Mouse (Mus musculus) stomach, postnatal 0 days (tissue): ENCODE measurements around the gene Mef2d. TPM values are rescaled to one million over a fixed set of nuclear protein-coding genes. Genes with fewer than 3 reads are reported as not detected.

ENCODE experiments used
- ATAC-seq: fragments of 200-750 bp; cut with Nextera tagmentation; 2 replicates; pipeline ENCODE4 v1.8.0; 2017; ENCODE audit not compliant: low FRiP score, low TSS enrichment
- DNase-seq: peaks from one replicate; pipeline ENCODE4 v3.0.0-alpha.2; 2016; ENCODE audit warnings: low spot score
- H3K27ac ChIP-seq: fragments of 300-500 bp; sonication (generic); replicated peaks from 2 replicates; pipeline ENCODE4 v1.5.1; 2014; ENCODE audit warnings: mild to moderate bottlenecking, control low read depth
- H3K27me3 ChIP-seq: fragments of 300-500 bp; sonication (generic); 2 replicates; pipeline ENCODE4 v1.6.1; 2014; ENCODE audit warnings: low read length; ENCODE audit not compliant: control insufficient read depth, insufficient read depth
- H3K36me3 ChIP-seq: fragments of 300-500 bp; sonication (generic); 2 replicates; pipeline ENCODE4 v1.6.1; 2014; ENCODE audit warnings: low read length, mixed read lengths; ENCODE audit not compliant: control insufficient read depth, insufficient read depth
- H3K4me1 ChIP-seq: fragments of 300-500 bp; sonication (generic); replicated peaks from 2 replicates; pipeline ENCODE4 v1.6.1; 2014; ENCODE audit warnings: antibody characterized with exemption; ENCODE audit not compliant: control insufficient read depth, insufficient read depth
- H3K4me2 ChIP-seq: fragments of 300-500 bp; sonication (generic); replicated peaks from 2 replicates; pipeline ENCODE4 v1.6.1; 2014; ENCODE audit warnings: low read depth, mild to moderate bottlenecking, control low read depth, moderate library complexity
- H3K4me3 ChIP-seq: fragments of 300-500 bp; sonication (generic); 2 replicates; pipeline ENCODE4 v1.5.1; 2014; ENCODE audit warnings: low read depth, low read length, control low read depth
- H3K9ac ChIP-seq: fragments of 300-500 bp; sonication (generic); 2 replicates; pipeline ENCODE4 v1.6.1; 2014; ENCODE audit warnings: mild to moderate bottlenecking, low read length, control low read depth, mixed read lengths
- H3K9me3 ChIP-seq: fragments of 300-500 bp; sonication (generic); 2 replicates; pipeline ENCODE4 v1.6.1; 2016; ENCODE audit warnings: low read length; ENCODE audit not compliant: control insufficient read depth
- CTCF ChIP-seq: IDR thresholded peaks from 2 replicates; pipeline ENCODE4 v1.5.1; 2016; ENCODE audit warnings: antibody characterized with exemption, low read depth, mild to moderate bottlenecking, moderate library complexity
- EP300 ChIP-seq: optimal IDR thresholded peaks from 2 replicates; pipeline ENCODE3; 2016; ENCODE audit warnings: antibody characterized with exemption
- WGBS: fragments of 180-500 bp; shearing (Covaris S2); extraction: QIAGEN DNeasy Blood & Tissue Kit; methylation state at CpG from one replicate; pipeline ENCODE4 v1.1.7; 2014; 5-methylcytosine and 5-hydroxymethylcytosine counted together
- polyA plus RNA-seq: library from polyadenylated mRNA; unstranded; fragments of >200 nt; fragmentation: Nextera tagmentation; extraction: Ambion mirVana; gene quantifications from 2 replicates; pipeline ENCODE4 v1.2.1, GENCODE M21; 2015

The Mef2d gene
- polyA plus RNA-seq, 1 experiment from 2014 or later: 10.6 TPM

DNA sequence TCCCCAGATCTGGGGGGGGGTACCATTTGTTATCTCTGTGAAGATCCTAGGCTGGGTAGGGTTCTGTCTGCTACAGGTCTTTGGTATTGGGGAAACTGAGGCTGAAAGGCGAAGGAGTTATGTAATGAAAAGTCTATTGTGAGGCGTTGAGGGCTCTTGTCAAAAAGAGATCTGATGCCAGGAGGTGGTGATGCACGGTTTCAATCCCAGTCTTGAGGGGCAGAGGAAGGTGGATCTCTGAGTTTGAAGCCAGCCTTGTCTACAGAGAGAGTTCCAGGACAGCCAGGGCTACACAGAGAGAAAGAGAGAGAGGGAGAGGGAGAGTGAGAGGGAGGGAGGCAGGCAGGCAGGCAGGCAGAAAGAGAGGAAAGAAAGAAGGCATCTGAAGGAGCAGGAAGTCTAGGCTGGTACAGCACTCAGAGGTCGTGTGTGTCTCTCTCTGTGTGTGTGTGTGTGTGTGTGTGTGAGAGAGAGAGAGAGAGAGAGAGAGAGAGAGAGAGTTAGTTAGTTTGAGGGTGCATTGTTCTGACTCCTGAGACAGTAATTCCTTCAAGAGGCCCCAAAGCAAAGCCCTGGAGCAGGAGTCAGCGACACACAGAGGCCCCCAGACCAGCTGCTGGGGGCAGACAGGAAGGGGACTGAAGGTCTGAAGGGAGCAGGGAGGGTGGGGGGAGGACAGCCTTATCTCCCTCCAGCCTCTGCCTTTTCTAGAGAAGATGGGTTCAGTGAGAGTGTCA lies 4.4 kb downstream of the Mef2d start:
- Histone ChIP-seq H3K4me3 (no peak overlapping the region), H3K27ac (no peak overlapping the region), H3K4me2 (peak overlapping the region; percentile 25; the same call in 1 of the 2 replicates), H3K9ac (0 out of 2 replicates have a peak overlapping the region, but pooled peaks have one; percentile 23), H3K36me3 (no peaks in the 10 kb centered on the region), H3K27me3 (no peaks in the 10 kb centered on the region), H3K4me1 (peaks cover 44% of the 10 kb centered on the region), H3K9me3 (no peaks in the 10 kb centered on the region)
- WGBS: 35% methylated on average over 5 of the region's 5 CpGs
- ATAC-seq (no peak), DNase-seq (no peak)
- TF ChIP-seq EP300: no peak
- no peak for TF ChIP-seq CTCF

DNA sequence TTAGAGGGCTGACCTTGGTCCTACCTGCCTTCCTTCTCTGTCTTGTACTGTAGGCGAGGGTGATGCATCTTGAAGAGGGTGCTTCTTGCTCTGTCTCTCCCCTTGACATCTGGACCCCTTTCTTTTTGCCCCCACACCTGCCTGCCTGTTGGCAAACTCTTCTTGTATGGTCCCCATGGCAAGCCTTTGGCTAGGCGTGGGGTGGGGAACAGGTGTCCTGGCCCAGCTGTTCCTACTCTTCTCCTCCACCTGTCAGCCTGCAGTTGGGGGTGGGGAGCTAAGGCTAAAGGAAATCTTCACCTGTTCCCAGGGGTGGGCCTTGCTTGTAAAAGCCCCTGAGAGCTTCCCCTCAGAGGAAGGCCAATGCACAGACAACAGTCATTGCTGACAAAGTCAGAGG lies 5.3 kb downstream of the Mef2d start:
- no peak overlapping the region for H3K4me2 ChIP-seq
- H3K9ac ChIP-seq: no peak overlapping the region
- H3K4me1 ChIP-seq: peaks cover 44% of the 10 kb centered on the region
- no peaks in the 10 kb centered on the region for H3K9me3 ChIP-seq
- no peaks in the 10 kb centered on the region for H3K27me3 ChIP-seq
- WGBS: 58% methylated on average over 2 of the region's 2 CpGs
- DNase-seq (no peak), ATAC-seq (no peak)
- no peak overlapping the region for H3K27ac ChIP-seq
- TF ChIP-seq EP300: no peak
- TF ChIP-seq CTCF: no peak
- H3K36me3 ChIP-seq: no peaks in the 10 kb centered on the region
- H3K4me3 ChIP-seq: no peak overlapping the region

DNA sequence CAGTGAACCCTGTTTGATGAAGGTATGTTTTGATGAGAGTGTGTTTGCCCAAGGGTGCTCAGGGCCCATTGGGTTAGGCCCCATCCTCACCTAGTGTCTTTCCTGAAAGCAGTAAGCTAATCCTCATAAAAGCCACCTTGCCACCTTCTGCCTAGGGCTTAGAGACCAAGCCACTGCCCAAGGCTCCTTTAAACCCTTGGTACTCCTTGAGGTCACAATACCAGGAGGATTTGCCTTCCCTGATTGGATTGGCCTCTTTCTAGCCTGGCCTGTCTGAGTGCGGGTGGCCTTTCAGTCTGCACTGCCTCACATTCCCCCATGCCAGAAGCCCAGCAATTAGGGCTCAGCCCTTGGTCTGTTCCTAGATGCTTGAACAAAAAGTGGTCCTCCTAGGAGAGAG lies 5.7 kb downstream of the Mef2d start:
- Histone ChIP-seq H3K4me1 (peaks cover 44% of the 10 kb centered on the region), H3K9me3 (no peaks in the 10 kb centered on the region), H3K27ac (no peak overlapping the region), H3K27me3 (no peaks in the 10 kb centered on the region), H3K4me3 (no peak overlapping the region), H3K9ac (no peak overlapping the region), H3K4me2 (no peak overlapping the region), H3K36me3 (no peaks in the 10 kb centered on the region)
- TF ChIP-seq CTCF (no peak), EP300 (no peak)
- DNase-seq (no peak), ATAC-seq (no peak)
- 80% methylated on average over 1 of the region's 1 CpGs for WGBS

DNA sequence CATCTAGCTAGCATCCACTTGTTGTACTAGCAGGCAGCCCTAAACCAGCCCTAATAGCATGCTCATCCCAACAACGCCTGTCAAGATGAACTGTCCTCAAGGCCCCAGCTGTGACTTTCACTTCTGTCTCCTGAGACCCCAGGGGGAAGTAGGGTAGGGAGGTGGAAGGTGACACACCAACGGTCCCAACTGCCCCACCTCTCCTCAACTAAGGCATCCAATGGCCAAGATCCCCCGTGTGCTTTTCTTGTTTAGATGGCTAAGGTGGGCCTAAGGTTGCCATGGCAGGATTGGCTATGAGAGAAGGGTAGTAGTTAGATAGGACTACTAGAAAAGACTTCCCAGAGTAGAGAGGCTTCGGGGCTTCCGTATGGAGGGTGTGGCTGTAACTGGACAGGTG lies 6.2 kb downstream of the Mef2d start:
- 78% methylated on average over 5 of the region's 5 CpGs for WGBS
- peak overlapping the region; percentile 70 for H3K27ac ChIP-seq
- no peak overlapping the region for H3K9ac ChIP-seq

DNA sequence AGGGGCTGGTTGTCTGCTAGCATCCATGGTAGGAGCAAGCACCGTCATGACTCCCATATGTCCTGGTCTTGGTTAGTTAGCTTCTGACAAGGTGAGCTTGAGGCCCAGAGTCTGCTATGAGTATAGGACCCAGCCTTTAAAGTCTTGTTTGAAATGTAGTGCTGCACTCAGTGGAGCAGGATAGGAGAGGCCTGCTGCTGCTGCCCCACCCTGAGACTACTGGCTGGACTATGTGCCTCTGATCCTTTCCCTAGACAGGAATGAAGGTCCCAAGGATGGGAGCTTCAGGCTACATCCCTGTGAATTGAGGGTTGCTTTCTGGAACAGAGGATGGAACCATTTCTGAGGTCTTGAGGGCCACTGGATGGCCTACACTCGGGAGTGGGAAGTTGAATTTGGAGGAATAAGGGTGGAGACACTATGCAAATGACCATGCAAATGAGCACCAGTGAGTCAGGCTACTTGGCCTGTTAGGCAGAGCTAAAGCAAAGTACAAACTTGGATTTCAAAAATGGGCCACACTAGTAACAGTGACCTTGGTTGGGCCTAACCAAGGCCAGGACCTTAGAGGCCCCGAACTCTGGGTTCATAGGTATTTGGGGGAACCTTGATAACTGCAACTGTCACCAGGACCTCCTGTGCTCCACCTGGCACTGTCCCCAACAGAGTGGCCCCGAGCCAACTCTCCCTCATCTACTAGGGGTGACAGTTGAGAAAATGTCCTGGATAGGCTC lies 6.8 kb downstream of the Mef2d start:
- no peaks in the 10 kb centered on the region for H3K27me3 ChIP-seq
- ATAC-seq: peak; percentile 8; the same call in 1 of the 2 replicates
- H3K4me2 ChIP-seq: peak overlapping the region; percentile 37; the same call in 1 of the 2 replicates
- WGBS: 46% methylated on average over 4 of the region's 4 CpGs
- DNase-seq: no peak
- no peaks in the 10 kb centered on the region for H3K9me3 ChIP-seq
- H3K9ac ChIP-seq: peak overlapping the region; percentile 51
- H3K4me1 ChIP-seq: peaks cover 43% of the 10 kb centered on the region
- H3K4me3 ChIP-seq: no peak overlapping the region
- peak overlapping the region; percentile 70 for H3K27ac ChIP-seq
- H3K36me3 ChIP-seq: no peaks in the 10 kb centered on the region
- TF ChIP-seq EP300 (no peak), CTCF (no peak)

More for the DNA sequence above, 6.2 kb downstream of the Mef2d start:
- Histone ChIP-seq H3K36me3 (no peaks in the 10 kb centered on the region), H3K27me3 (no peaks in the 10 kb centered on the region), H3K4me1 (peaks cover 44% of the 10 kb centered on the region), H3K4me3 (no peak overlapping the region), H3K9me3 (no peaks in the 10 kb centered on the region), H3K4me2 (no peak overlapping the region)
- TF ChIP-seq EP300 (no peak), CTCF (no peak)
- DNase-seq (no peak), ATAC-seq (no peak)
